Mouse (Mus musculus): ENCODE results near the gene H2al1d. TPM values are rescaled to one million over a fixed set of nuclear protein-coding genes. Genes with fewer than 3 reads are reported as not detected.
A peak's percentile ranks its signal among the peaks of the same experiment; 100 is the strongest.
"Not testable (repeated sequence)": the region's sequence is repeated elsewhere in the genome, so short reads cannot be mapped to it uniquely, and the experiment has no call there.

Gene H2al1d
- total RNA-seq (2014; rRNA removed) (not detected in 2 replicates), polyA plus RNA-seq (2015; fragmentation: Nextera tagmentation; extraction: Ambion mirVana) (not detected in 2 replicates)

DNA sequence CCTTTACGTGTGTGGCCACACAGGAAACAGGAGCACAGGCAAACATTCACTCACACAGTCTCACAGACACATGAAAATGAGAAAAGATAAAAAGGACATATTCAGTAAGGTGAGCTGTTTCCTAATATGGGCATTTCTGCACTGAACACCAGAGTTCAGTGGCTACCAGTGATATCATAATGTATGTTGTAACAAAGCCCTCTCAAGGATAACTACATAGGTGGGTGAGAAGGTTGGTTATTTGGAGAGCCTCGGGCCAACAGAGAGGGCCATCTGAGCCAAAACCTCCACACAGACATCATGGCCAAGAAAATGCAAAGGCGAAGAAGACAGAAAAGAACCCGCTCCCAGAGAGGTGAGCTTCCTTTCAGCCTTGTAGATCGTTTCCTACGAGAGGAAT lies at the start of gene H2al1d:
Gene H2al1d (plus strand): TSS at position 301 of the 400 bp plus-strand sequence.
- not testable (repeated sequence) for H3K4me1 ChIP-seq (ENCODE audit: insufficient read depth, low read length); H3K4me3 ChIP-seq (ENCODE audit: low read depth, low read length); H3K27me3 ChIP-seq (ENCODE audit: insufficient read depth, low read length); H3K4me2 ChIP-seq (ENCODE audit: low read depth, low read length, poor library complexity, severe bottlenecking); H3K9ac ChIP-seq (replicated peaks; ENCODE audit: low read length, poor library complexity, severe bottlenecking); DNase-seq (ENCODE audit: low spot score); H3K9me3 ChIP-seq (ENCODE audit: low read length); ATAC-seq (ENCODE audit: low FRiP score); H3K36me3 ChIP-seq (ENCODE audit: insufficient read depth, low read length); H3K27ac ChIP-seq (ENCODE audit: low read depth, low read length)
- WGBS, result no CpG with 5 or more reads among the region's 6 CpGs

- DNase-seq (ENCODE audit: low spot score), result no peak
- H3K9me3 ChIP-seq (ENCODE audit: low read length), result no peaks in the 10 kb centered on the region
- H3K4me2 ChIP-seq (ENCODE audit: low read depth, low read length, poor library complexity, severe bottlenecking), result no peak overlapping the region
Observed at GRCm38 (mm10) chrX:11264918-11265317, 43.7 kb upstream of the H2al1d start.

GRCm38 (mm10) chrX:11267791-11268190 lies 40.8 kb upstream of the H2al1d start:
- no peak for TF ChIP-seq CTCF (IDR thresholded peaks at IDR 0.05)
- no peaks in the 10 kb centered on the region for H3K9me3 ChIP-seq (ENCODE audit: low read length)
- H3K27ac ChIP-seq (ENCODE audit: low read depth, low read length), result no peak overlapping the region
- no peak for ATAC-seq (ENCODE audit: low FRiP score)
- peak; percentile 12 for DNase-seq (ENCODE audit: low spot score)
- no peak overlapping the region for H3K9ac ChIP-seq (replicated peaks; ENCODE audit: low read length, poor library complexity, severe bottlenecking)
- no peak overlapping the region for H3K4me2 ChIP-seq (ENCODE audit: low read depth, low read length, poor library complexity, severe bottlenecking)
- H3K4me3 ChIP-seq (ENCODE audit: low read depth, low read length), result no peak overlapping the region
- WGBS, result 61% methylated on average over 7 of the region's 7 CpGs
- H3K27me3 ChIP-seq (ENCODE audit: insufficient read depth, low read length), result no peaks in the 10 kb centered on the region
- no peaks in the 10 kb centered on the region for H3K36me3 ChIP-seq (ENCODE audit: insufficient read depth, low read length)
- no peaks in the 10 kb centered on the region for H3K4me1 ChIP-seq (ENCODE audit: insufficient read depth, low read length)

More at GRCm38 (mm10) chrX:11264918-11265317, 43.7 kb upstream of the H2al1d start:
- no peak overlapping the region for H3K9ac ChIP-seq (replicated peaks; ENCODE audit: low read length, poor library complexity, severe bottlenecking)
- no peak overlapping the region for H3K4me3 ChIP-seq (ENCODE audit: low read depth, low read length)
- WGBS, result 83% methylated on average over 8 of the region's 8 CpGs
- H3K36me3 ChIP-seq (ENCODE audit: insufficient read depth, low read length), result no peaks in the 10 kb centered on the region
- H3K27me3 ChIP-seq (ENCODE audit: insufficient read depth, low read length), result no peaks in the 10 kb centered on the region
- no peak overlapping the region for H3K27ac ChIP-seq (ENCODE audit: low read depth, low read length)
- TF ChIP-seq CTCF (IDR thresholded peaks at IDR 0.05), result no peak
- no peak for ATAC-seq (ENCODE audit: low FRiP score)
- no peaks in the 10 kb centered on the region for H3K4me1 ChIP-seq (ENCODE audit: insufficient read depth, low read length)

DNA sequence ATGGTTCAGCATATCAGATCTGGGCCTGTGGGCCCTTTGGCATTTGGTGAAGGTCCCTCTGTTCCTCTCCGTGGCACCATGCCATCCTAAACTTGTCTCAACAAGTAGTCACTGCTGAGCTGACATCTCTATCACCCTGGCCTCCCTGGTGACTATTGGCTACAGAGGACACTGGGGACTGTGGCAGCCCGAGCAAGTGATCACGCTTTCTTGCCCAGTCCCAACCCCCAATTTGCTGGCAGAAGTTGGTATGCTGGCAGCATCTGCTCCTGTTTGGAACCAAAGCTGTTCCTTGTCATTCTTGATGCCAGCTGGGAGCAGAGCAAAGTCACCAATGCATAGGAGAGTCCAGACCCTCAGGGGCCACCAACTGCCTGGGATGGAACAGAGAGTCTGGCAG lies 39.5 kb upstream of the H2al1d start:
- no peaks in the 10 kb centered on the region for H3K27me3 ChIP-seq (ENCODE audit: insufficient read depth, low read length)
- no peaks in the 10 kb centered on the region for H3K9me3 ChIP-seq (ENCODE audit: low read length)
- H3K27ac ChIP-seq (ENCODE audit: low read depth, low read length), result no peak overlapping the region
- no peak for TF ChIP-seq CTCF (IDR thresholded peaks at IDR 0.05)
- WGBS, result 63% methylated on average over 3 of the region's 3 CpGs
- no peak overlapping the region for H3K4me2 ChIP-seq (ENCODE audit: low read depth, low read length, poor library complexity, severe bottlenecking)
- DNase-seq (ENCODE audit: low spot score) (peak; percentile 75), ATAC-seq (ENCODE audit: low FRiP score) (peak; percentile 74; the same call in 1 of the 2 replicates)
- H3K36me3 ChIP-seq (ENCODE audit: insufficient read depth, low read length), result no peaks in the 10 kb centered on the region
- no peak overlapping the region for H3K9ac ChIP-seq (replicated peaks; ENCODE audit: low read length, poor library complexity, severe bottlenecking)
- H3K4me1 ChIP-seq (ENCODE audit: insufficient read depth, low read length), result no peaks in the 10 kb centered on the region
- no peak overlapping the region for H3K4me3 ChIP-seq (ENCODE audit: low read depth, low read length)

GRCm38 (mm10) chrX:11273190-11273589 lies 35.4 kb upstream of the H2al1d start:
- no peak for TF ChIP-seq CTCF (IDR thresholded peaks at IDR 0.05)
- ATAC-seq (ENCODE audit: low FRiP score) (no peak), DNase-seq (ENCODE audit: low spot score) (no peak)
- Histone ChIP-seq H3K27ac (ENCODE audit: low read depth, low read length) (no peak overlapping the region), H3K9me3 (ENCODE audit: low read length) (no peaks in the 10 kb centered on the region), H3K27me3 (ENCODE audit: insufficient read depth, low read length) (no peaks in the 10 kb centered on the region), H3K9ac (replicated peaks; ENCODE audit: low read length, poor library complexity, severe bottlenecking) (no peak overlapping the region), H3K4me3 (ENCODE audit: low read depth, low read length) (no peak overlapping the region), H3K4me1 (ENCODE audit: insufficient read depth, low read length) (no peaks in the 10 kb centered on the region), H3K36me3 (ENCODE audit: insufficient read depth, low read length) (no peaks in the 10 kb centered on the region), H3K4me2 (ENCODE audit: low read depth, low read length, poor library complexity, severe bottlenecking) (no peak overlapping the region)
- 85% methylated on average over 3 of the region's 3 CpGs for WGBS

- H3K27me3 ChIP-seq (ENCODE audit: insufficient read depth, low read length), result no peaks in the 10 kb centered on the region
- H3K4me3 ChIP-seq (ENCODE audit: low read depth, low read length), result no peak overlapping the region
- H3K4me1 ChIP-seq (ENCODE audit: insufficient read depth, low read length), result no peaks in the 10 kb centered on the region
- DNase-seq (ENCODE audit: low spot score), result peak; percentile 12
- 68% methylated on average over 6 of the region's 6 CpGs for WGBS
- H3K36me3 ChIP-seq (ENCODE audit: insufficient read depth, low read length), result no peaks in the 10 kb centered on the region
- no peak for TF ChIP-seq CTCF (IDR thresholded peaks at IDR 0.05)
- H3K9ac ChIP-seq (replicated peaks; ENCODE audit: low read length, poor library complexity, severe bottlenecking), result no peak overlapping the region
- H3K27ac ChIP-seq (ENCODE audit: low read depth, low read length), result no peak overlapping the region
- H3K4me2 ChIP-seq (ENCODE audit: low read depth, low read length, poor library complexity, severe bottlenecking), result no peak overlapping the region
- H3K9me3 ChIP-seq (ENCODE audit: low read length), result no peaks in the 10 kb centered on the region
- ATAC-seq (ENCODE audit: low FRiP score), result no peak
Observed at GRCm38 (mm10) chrX:11277083-11277482, 31.5 kb upstream of the H2al1d start.
